Mouse (Mus musculus): ENCODE measurements at regions not wholly inside any gene's neighbourhood (a gene's known extent, or its start where the extent isn't known, plus 50 kb on each side); places are given as distances from the start of the nearest gene placed in this dataset.

DNA sequence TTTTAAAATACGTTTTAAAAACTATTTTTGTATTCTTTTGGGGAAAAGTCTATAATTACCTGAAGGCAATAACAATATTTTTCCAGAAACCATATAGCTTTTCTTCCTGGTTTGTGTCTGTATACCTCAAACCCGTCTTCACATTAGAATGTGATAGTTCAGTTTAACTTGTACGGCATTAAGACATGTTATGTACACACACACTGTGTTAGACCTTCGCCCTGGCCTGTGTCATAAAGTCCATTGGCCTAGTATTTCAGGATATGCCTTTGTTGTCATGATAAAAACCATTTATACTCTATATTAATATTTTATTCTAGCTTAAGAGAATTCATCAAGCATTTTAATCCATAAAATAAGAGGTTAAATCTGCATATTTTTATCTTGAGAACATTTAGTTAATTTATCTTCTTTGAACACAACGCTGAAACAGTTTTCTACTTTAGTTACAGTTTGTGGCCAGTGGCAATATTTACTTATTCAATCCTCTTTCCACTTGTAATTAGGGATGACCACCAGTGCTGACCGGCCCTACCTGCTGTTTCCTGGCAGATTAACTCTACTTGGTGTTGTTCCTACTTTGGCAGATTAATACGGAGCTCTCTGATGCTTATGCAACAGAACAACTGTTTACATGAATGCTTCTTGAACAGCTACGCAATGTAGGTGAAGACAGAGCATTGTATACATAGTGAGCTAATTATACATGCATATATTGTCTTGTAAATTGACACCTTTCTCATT is 158.6 kb upstream of the Sesn3 start:
- TF ChIP-seq CTCF (IDR thresholded peaks at IDR 0.05): no peak
- TF ChIP-seq POLR2A (IDR thresholded peaks at IDR 0.05; ENCODE audit: insufficient read depth, low read depth, low read length): no peak

Measured in heart, adult 2 months (tissue).